Mouse (Mus musculus) testis, postnatal 10 days (tissue): ENCODE results near the gene Becn1.

Source experiments
- DNase-seq: peaks from one replicate; pipeline ENCODE4 v3.0.0; 2021; ENCODE audit warnings: low spot score

Gene Becn1

DNA sequence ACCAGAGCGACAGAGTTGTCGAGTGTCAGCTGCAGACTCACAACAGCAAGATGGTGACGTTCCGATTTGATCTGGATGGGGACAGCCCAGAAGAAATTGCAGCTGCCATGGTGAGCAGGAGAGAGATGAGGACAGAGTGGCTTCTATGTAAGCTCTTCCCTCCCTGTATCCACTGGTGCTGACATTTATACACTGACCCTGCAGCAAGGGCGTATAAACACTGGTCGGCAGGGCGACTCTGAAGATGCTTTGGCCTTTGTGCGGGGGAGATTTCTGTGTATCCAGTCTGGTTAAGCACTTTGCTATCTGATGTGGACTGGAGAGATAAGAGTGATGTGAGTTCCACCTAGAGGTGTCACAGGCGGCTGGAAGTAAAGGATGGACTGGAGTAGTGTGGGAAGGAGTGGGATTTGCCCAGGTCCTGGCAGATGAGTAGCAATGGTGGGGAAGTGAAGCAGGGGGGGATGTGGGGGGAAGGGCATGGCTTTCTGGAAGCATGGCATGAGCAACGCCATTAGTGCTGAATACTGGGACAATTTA is 32.4 kb downstream of the Becn1 start:
- DNase-seq = peak; percentile 49

GRCm38 (mm10) chr11:101265906-101266305 is 36.2 kb downstream of the Becn1 start:
- DNase-seq = no peak

GRCm38 (mm10) chr11:101264954-101265471 is 37.1 kb downstream of the Becn1 start:
- peak; percentile 48 for DNase-seq

- DNase-seq = no peak
Measured at GRCm38 (mm10) chr11:101263989-101264280, 38.2 kb downstream of the Becn1 start.

DNA sequence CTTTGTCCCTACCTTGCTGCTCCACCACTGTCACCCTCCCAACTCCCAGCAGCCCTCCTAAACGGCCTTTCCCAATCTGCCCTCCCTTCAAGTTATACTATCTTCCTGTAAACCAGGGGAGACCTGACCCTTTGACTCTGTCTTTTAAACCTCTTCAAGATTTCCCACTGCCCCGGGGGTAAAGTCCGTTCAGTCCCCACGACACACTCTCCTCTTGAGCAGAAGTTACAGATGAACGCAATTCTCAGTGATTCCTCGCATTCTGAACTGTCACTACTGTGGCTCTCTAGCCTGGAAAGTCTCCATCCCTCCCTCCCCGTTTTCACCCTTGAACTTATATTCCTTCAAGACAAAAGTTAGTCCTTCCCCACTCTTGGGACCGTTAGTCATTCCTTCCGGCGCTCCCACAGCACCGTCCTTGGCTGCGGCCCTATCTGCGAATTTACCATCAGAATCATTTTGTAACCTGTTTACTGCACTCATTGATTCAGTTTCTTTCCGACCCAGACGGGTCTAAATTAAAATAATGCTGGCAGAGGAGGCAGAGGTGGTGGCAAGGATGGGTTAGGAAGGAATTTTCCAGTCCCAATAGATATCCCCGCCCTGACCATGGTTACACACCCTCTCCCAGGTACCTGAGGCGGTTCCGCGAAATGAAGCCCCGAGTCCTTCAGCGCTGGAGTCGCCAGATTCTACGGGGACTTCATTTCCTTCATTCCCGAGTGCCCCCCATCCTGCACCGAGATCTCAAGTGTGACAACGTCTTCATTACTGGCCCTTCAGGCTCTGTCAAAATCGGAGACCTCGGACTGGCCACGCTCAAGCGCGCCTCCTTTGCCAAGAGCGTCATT is 38.7 kb downstream of the Becn1 start:
- no peak for DNase-seq

- DNase-seq = peak; percentile 52
Measured at GRCm38 (mm10) chr11:101262272-101262967, 39.7 kb downstream of the Becn1 start.

DNA sequence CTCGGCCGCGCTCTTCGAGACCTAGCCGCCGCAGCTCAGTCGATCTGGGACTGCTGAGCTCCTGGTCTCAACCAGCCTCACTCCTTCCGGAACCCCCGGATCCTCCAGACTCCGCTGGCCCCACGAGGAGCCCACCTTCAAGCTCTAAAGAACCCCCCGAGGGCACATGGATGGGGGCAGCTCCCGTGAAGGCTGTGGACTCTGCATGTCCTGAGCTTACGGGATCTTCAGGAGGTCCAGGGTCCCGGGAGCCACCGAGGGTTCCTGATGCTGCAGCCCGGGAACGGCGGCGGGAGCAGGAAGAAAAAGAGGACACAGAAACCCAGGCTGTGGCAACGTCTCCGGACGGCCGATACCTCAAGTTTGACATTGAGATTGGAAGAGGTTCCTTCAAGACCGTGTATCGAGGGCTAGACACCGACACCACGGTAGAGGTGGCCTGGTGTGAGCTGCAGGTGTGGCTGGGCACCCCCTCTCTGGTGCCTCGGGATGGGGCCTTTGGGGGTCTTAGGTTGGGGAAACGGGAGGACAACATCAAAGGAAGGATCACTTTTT is 41.2 kb downstream of the Becn1 start:
- DNase-seq = peak; percentile 60

- peak; percentile 85 for DNase-seq
Measured at GRCm38 (mm10) chr11:101259948-101260825, 41.9 kb downstream of the Becn1 start, which contains the start of gene Wnk4. Wnk4 (plus strand) TSS chr11:101260567.

DNA sequence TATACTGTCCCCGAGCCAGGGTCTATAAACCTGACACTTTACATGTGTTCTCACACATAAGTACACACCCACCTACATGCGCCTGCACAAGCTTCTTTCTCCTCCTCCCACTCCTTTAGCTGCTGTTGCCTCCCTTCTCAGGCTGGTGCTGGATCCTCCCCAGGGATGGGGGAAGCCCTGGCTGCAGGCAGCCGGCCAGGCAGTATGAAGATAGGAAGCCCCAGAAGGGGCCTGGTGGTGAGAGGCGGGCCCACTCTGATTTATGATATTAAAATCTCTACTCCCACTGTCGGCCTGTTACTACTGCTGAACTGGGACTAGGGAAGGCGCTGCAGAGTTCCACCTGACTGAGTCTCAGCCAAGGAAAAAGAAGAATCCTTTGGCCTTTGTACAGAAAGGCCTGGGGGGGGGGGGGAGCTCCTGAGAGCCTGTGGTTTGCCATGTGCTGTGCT is 42.8 kb downstream of the Becn1 start:
- DNase-seq = peak; percentile 78

GRCm38 (mm10) chr11:101255826-101256775 is 46.0 kb downstream of the Becn1 start:
- no peak for DNase-seq

GRCm38 (mm10) chr11:101253613-101254389 is 48.3 kb downstream of the Becn1 start, which contains the start of gene Vps25:
Vps25 (plus strand) TSS chr11:101253707.
- peak; percentile 87 for DNase-seq

DNA sequence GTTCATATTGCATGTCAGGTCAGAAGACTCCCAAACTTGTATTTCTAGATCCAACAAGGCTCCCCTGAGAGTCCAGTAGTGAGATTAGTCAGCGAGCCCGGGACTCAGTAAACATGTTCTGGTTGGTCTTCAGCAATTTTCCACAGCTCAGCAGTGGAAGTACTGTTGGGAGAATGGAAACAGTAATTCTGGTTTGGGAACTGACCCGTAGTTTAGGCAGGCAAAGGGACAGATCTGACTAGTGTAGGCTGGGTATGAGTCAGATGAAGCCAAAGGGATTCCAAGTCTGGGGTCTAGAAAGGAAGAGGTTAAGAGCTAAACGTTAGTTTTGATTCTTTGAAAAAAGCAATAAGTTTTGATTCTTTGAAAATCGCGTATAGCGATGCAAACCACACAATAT is 49.1 kb downstream of the Becn1 start:
- no peak for DNase-seq

- DNase-seq = no peak
Measured at GRCm38 (mm10) chr11:101251031-101251430, 51.1 kb downstream of the Becn1 start.

DNA sequence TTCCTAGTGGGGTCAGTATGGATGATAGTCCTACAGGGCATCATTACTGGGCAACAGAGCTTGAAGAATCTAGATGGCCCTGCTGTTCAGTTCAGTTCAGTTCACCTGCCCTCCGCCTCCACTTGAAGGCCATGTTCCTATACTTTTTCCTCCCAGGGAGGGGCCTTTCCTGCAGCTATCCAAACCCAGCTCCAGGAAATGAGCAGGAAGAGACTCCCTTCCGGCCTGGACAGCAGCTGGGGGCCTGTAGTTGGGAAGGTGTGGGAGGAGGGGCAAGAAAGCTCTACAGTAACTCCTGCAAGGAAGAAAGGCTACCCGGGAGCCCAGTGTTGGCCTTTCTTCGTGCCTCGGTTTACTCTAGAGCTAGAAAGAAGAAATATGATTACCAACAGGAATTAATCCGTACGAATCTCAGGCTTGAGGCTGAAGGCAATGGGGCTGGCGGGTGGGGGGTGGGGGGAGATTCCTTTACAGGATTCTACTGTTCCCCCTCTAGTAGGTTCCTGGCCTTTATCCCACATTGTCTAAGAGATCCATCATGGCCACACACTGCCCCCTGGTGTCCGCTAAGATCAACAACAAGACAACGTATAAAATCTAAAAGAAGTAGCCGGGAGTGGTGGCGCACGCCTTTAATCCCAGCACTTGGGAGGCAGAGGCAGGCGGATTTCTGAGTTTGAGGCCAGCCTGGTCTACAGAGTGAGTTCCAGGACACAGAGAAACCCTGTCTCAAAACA is 53.7 kb downstream of the Becn1 start:
- DNase-seq = peak; percentile 77

- DNase-seq = no peak
Measured at GRCm38 (mm10) chr11:101247521-101248030, 54.5 kb downstream of the Becn1 start.

DNA sequence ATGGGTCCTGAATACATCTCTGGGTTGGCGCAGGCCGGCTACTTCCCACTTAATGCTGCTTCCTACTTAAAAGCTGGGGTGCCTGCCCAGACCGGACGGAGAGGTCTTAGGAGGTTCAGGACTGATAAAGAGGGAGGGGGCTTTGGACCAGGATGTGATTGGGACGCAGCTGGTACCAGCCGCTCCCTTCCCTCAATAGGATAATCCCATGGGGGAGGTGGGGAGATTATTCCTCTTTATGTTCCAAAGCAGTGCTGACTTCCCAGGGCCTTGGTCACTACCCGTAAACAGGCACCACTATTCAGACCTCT is 55.4 kb downstream of the Becn1 start:
- no peak for DNase-seq

GRCm38 (mm10) chr11:101245855-101246701 is 56.0 kb downstream of the Becn1 start, which contains the start of gene Ramp2:
Ramp2 (plus strand) TSS chr11:101246028.
- peak; percentile 76 for DNase-seq

GRCm38 (mm10) chr11:101245071-101245470 is 57.0 kb downstream of the Becn1 start:
- DNase-seq = no peak
